Mouse (Mus musculus) bone marrow macrophage, adult 2 months (primary cell): Measurements from ENCODE around the gene Snx19. TPM values are rescaled to one million over a fixed set of nuclear protein-coding genes. Genes with fewer than 3 reads are reported as not detected.

Source experiments
- H3K27ac ChIP-seq: 2 replicates; pipeline ENCODE4 v1.5.1; 2012; ENCODE audit warnings: low read depth, low read length; ENCODE audit not compliant: insufficient read depth
- H3K4me1 ChIP-seq: 2 replicates; pipeline ENCODE4 v1.6.1; 2012; ENCODE audit warnings: low read length; ENCODE audit not compliant: control insufficient read depth, insufficient read depth
- H3K4me3 ChIP-seq: 2 replicates; pipeline ENCODE4 v1.5.1; 2012; ENCODE audit warnings: mild to moderate bottlenecking, low read length, moderate library complexity; ENCODE audit not compliant: insufficient read depth
- CTCF ChIP-seq: IDR thresholded peaks from 2 replicates; pipeline ENCODE4 v1.5.1; 2012; ENCODE audit warnings: low read depth, mild to moderate bottlenecking, low read length, moderate library complexity
- POLR2A ChIP-seq: IDR thresholded peaks from 2 replicates; pipeline ENCODE4 v1.6.1; 2012; ENCODE audit warnings: mild to moderate bottlenecking, low read depth, low read length, borderline replicate concordance
- polyA plus RNA-seq: library from polyadenylated mRNA; stranded (reverse); fragments of >200 nt; gene quantifications from 2 replicates; pipeline ENCODE4 v1.2.4, GENCODE M21; 2012; ENCODE audit not compliant: missing spikeins, insufficient read depth, insufficient read length

The Snx19 gene
- polyA plus RNA-seq, 1 experiment = 12.1 TPM

DNA sequence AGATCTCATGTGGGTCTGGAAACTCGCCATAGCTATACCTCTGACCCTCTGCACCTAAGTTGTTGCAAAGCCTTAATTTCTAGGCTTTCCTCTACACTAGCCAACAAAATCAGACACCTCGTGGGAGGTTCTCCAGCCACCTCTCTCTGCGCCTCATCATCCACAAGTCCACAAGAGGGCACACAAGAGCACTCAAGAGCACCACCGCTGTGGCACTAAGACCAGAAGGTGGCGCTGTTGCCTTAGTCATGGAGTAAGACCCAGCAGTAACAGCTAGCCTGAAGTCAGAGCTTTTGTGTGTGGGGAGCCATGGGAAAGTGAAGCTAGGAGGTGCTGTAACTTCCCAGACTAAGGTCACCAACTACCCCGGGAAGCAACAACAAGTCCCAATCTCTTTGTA is 53.6 kb downstream of the Snx19 start:
- Histone ChIP-seq H3K4me1 (no peaks in the 10 kb centered on the region), H3K4me3 (no peak overlapping the region), H3K27ac (no peak overlapping the region)
- no peak for TF ChIP-seq POLR2A
- TF ChIP-seq CTCF = peak; percentile 97

GRCm38 (mm10) chr9:30482116-30482515 is 55.2 kb downstream of the Snx19 start:
- Histone ChIP-seq H3K27ac (no peak overlapping the region), H3K4me1 (no peaks in the 10 kb centered on the region), H3K4me3 (no peak overlapping the region)
- no peak for TF ChIP-seq CTCF

DNA sequence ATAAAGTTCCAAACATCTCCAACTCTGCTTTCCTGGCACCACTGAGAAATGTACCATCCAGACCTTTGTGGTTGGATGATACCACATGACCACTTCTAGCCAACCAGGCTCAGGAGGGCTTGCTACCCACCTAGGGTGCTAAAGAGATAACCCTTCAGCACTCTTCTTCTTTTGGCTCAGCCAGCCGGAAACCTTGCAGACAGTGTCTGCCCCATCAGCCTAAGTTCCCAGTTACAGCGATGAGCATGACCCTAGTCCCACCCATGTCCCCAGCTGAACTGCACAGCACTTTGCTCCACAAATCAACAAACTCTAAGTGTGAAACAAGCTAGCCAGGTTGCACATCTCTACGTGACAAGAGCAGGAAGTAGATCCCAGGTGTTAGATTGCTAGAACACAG is 57.3 kb downstream of the Snx19 start:
- H3K27ac ChIP-seq = no peak overlapping the region
- no peak for TF ChIP-seq CTCF
- TF ChIP-seq POLR2A = no peak
- no peaks in the 10 kb centered on the region for H3K4me1 ChIP-seq
- no peak overlapping the region for H3K4me3 ChIP-seq

GRCm38 (mm10) chr9:30485161-30485560 is 58.3 kb downstream of the Snx19 start:
- H3K27ac ChIP-seq = no peak overlapping the region
- no peak overlapping the region for H3K4me3 ChIP-seq
- no peak for TF ChIP-seq POLR2A
- TF ChIP-seq CTCF = no peak
- no peaks in the 10 kb centered on the region for H3K4me1 ChIP-seq

DNA sequence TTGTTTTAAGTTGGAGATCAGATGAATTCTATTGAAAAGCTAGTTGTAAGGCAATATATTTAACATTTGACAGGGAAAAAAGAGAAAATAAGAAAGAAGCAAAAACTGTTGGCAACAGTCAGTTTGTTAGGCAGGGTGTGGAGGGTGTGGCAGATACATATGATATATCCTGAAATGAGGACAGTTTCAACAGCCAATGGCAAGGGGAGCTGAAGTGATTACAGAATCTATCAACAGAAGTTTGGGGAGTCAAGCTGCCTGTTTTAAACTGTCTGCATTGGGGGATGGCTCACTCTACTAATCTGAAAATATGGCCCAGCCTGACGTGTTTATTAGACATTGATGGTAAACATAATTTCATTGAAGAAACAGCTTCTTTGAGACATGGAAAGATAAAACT is 61.5 kb downstream of the Snx19 start:
- Histone ChIP-seq H3K27ac (no peak overlapping the region), H3K4me1 (no peaks in the 10 kb centered on the region), H3K4me3 (no peak overlapping the region)
- TF ChIP-seq CTCF = no peak
- TF ChIP-seq POLR2A = no peak

- H3K4me3 ChIP-seq = no peak overlapping the region
- TF ChIP-seq CTCF (no peak), POLR2A (no peak)
- no peaks in the 10 kb centered on the region for H3K4me1 ChIP-seq
- no peak overlapping the region for H3K27ac ChIP-seq
Measured at GRCm38 (mm10) chr9:30494446-30494845, 67.5 kb downstream of the Snx19 start.

GRCm38 (mm10) chr9:30508966-30509365 is 82.1 kb downstream of the Snx19 start:
- TF ChIP-seq POLR2A (no peak), CTCF (no peak)
- Histone ChIP-seq H3K27ac (no peak overlapping the region), H3K4me1 (no peaks in the 10 kb centered on the region), H3K4me3 (no peak overlapping the region)

- H3K4me3 ChIP-seq = no peak overlapping the region
- no peaks in the 10 kb centered on the region for H3K4me1 ChIP-seq
- no peak for TF ChIP-seq CTCF
- TF ChIP-seq POLR2A = no peak
- H3K27ac ChIP-seq = no peak overlapping the region
Measured at GRCm38 (mm10) chr9:30515953-30516352, 89.0 kb downstream of the Snx19 start.
